Mouse (Mus musculus) left cerebral cortex, adult 11 months (tissue): ENCODE measurements around the gene Slc29a3.
A peak's percentile ranks its signal among the peaks of the same experiment; 100 is the strongest.
"Not testable (repeated sequence)": the region's sequence is repeated elsewhere in the genome, so short reads cannot be mapped to it uniquely, and the experiment has no call there.

Experiments
- DNase-seq: peaks from one replicate; pipeline ENCODE4 v3.0.0; 2022; ENCODE audit warnings: low spot score

Gene Slc29a3

GRCm38 (mm10) chr10:60762126-60762525, 9.5 kb upstream of the Slc29a3 start:
- DNase-seq = no peak

GRCm38 (mm10) chr10:60760377-60760776, 7.8 kb upstream of the Slc29a3 start:
- DNase-seq = peak; percentile 87

DNA sequence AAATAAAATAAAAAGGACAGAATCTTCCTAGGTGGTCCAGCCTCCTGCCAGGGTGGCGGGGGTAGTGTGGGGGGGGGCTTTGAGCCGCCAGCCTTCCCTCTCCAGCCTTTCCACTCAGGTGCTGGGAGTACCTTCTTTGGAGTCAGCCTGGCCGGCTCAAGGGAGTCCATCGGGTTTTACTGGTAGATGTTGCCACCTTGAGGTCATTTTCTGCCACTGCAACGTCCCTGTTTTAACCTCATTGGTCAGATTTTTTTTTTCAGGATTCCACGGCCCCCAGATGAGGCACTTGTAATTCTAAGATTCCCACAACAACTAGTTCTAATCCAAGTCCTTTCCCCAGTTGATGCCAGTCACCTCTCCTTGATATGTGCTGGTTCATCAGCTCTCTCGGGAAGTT, 4.4 kb upstream of the Slc29a3 start:
- no peak for DNase-seq

DNA sequence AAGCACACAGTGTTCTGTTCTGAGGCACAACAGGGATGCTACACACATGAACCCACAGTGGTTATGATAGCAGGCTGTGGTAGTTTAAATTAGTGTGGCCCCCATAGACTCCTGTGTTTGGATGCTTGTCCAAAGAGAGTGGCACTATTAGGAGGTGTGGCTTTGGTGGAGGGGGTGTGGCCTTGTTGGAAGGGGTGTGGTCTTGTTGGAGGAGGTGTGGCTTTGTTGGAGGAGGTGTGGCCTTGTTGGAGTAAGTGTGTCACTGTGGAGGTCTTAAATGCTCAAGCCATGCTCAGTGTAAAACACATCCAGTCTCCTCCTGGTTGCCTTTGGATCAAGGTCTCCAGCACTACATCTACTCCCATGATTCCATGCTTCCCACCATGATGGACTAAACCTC, 3.6 kb upstream of the Slc29a3 start:
- no peak for DNase-seq

- DNase-seq = no peak
Observed at GRCm38 (mm10) chr10:60753941-60754340, 1.3 kb upstream of the Slc29a3 start.

DNA sequence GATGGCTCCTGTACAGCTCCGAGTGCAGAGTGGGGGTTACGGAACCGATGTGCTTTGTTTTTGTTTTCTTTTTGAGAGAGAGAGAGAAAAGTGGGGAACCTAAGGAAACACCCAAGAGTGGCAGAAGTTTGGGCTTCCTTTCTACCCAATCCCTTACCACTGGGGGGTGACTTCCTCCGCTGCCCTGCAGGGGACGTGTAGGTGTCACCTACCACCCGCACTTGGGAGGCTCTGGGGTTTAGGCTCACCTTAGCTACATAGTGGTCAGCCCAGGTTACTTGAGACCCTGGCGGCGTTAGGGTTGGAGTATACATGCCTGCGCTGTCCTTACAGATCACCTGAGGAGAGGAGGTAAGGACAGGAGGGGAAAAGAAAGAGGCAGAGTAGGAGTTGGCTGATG, 667 bp upstream of the Slc29a3 start:
- no peak for DNase-seq

- no peak for DNase-seq
Observed at GRCm38 (mm10) chr10:60747667-60748212, 4.9 kb downstream of the Slc29a3 start.

DNA sequence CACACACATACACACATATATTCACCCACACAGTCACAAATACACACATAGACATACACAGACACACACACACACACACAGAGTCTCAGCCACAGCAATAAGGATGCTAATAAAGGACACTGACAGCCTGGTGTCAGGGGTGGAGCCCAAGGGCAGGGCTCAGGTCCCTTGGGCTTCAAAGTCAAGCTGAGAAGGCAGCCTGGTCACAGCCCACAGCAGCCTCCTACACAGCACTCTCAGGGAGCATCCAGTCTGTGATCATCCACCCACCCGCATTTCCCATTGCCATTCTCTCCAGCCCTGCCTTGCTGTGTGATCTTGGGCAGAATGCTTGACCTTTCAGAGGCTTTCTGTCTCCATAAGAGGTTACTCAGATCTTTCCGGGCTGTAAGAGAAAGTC, 6.1 kb downstream of the Slc29a3 start:
- DNase-seq = no peak

- DNase-seq = no peak
Observed at GRCm38 (mm10) chr10:60744543-60745290, 7.9 kb downstream of the Slc29a3 start.

DNA sequence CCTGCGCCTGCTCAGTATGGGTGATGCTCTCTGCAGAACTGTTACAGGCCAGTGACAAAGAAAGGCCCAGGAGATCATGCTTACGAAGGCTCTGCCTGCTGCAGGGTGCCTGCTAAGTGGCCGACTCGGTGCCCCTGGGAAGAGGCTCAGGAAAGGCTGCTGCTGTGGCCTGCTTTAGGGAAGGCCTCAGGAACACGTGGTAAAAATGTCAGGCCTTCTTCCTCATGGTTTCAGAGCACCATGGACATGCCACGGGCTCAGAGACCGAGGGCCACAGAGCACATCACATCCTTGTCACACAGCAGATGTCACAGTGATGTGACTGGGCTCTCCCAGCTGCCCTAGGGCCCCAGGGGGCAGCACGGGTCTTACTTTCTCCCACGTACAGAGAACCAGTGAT, 8.9 kb downstream of the Slc29a3 start:
- DNase-seq = no peak

- DNase-seq = no peak
Observed at GRCm38 (mm10) chr10:60742942-60743341, 9.7 kb downstream of the Slc29a3 start.

DNA sequence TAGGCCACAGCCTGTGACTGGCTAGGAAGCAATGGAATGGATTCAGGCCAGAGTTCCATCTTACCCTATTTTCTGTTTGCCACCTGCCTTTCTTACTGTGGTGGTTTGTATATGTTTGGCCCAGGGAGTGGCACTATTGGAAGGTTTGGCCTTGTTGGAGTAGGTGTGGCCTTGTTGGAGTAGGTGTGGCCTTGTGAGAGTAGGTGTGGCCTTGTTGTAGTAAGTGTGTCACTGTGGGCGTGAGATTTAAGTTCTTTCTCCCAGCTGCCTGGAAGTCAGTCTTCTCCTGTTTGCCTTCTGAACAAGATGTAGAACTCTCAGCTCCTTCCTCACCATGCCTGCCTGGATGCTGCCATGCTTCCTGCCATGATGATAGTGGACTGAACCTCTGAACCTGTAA, 10.3 kb downstream of the Slc29a3 start:
- DNase-seq = not testable (repeated sequence)

- no peak for DNase-seq
Observed at GRCm38 (mm10) chr10:60741435-60741834, 11.2 kb downstream of the Slc29a3 start.

DNA sequence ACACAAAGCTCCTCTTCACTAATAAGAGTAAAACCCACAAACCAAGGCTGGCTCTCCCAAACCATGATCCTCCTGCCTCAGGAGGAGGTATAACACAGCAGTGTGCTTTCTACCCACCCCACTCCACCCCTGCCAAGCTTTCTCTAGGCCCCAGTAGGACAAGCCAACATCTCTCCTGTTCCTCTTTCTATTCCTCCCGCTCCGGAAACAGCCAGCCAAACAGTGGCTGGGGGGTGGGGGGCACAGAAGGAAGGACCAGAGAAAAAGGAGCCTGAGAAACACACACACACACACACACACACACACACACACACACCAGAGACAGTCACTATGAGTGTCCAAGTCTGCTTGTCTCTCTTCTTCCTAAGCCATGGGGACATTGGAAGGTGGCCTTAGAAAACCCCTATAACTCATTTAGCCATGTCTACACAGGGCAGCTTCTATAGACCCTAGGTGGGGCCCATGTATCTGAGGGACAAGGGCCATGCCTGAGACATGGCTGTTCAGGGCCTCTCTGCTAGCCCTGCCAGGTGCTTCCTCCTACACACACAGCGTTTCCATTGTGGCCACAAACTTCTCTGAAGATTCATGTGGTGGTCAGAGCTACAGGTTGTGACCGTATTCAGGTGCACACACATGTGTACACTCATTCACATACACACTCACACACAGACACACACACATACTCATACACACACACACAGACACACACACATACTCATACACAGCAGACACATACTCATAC, 12.8 kb downstream of the Slc29a3 start:
- DNase-seq = no peak

GRCm38 (mm10) chr10:60737886-60738640, 14.5 kb downstream of the Slc29a3 start:
- DNase-seq = no peak

GRCm38 (mm10) chr10:60737169-60737728, 15.3 kb downstream of the Slc29a3 start:
- DNase-seq = no peak

GRCm38 (mm10) chr10:60735737-60736136, 16.9 kb downstream of the Slc29a3 start:
- no peak for DNase-seq

- no peak for DNase-seq
Observed at GRCm38 (mm10) chr10:60733471-60733870, 19.1 kb downstream of the Slc29a3 start.

- DNase-seq = no peak
Observed at GRCm38 (mm10) chr10:60732397-60732861, 20.2 kb downstream of the Slc29a3 start.

- DNase-seq = no peak
Observed at GRCm38 (mm10) chr10:60731742-60732141, 20.9 kb downstream of the Slc29a3 start.

DNA sequence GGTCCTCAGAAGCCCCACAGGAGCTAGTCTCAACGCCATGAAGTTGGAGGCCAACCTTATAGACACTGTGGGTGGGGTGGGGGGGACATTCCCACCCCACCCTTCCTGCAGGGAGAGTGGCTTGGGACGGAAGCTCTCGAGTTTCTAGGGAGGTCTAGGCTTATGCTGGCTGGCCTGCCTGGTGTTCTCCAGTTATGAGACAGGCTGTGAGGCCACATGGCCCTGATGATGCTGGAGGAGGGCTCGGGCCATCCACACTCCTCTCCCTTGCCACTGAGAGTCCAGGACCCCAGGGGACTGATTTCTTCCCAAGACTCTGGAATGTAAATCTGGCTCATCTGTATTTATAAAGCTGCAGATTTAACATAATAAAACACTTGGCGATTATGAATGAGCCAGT, 25.3 kb downstream of the Slc29a3 start:
- DNase-seq = no peak

GRCm38 (mm10) chr10:60726896-60727295, 25.7 kb downstream of the Slc29a3 start:
- no peak for DNase-seq
